Mouse (Mus musculus) adrenal gland (tissue): ENCODE data around the gene Cav3.

Experiments
- intact Hi-C: fragments of 180-260 bp; cut with DNase I; formaldehyde crosslinking; loops from one replicate; pipeline ENCODE4 v1.15.1; 2025

The Cav3 gene

DNA sequence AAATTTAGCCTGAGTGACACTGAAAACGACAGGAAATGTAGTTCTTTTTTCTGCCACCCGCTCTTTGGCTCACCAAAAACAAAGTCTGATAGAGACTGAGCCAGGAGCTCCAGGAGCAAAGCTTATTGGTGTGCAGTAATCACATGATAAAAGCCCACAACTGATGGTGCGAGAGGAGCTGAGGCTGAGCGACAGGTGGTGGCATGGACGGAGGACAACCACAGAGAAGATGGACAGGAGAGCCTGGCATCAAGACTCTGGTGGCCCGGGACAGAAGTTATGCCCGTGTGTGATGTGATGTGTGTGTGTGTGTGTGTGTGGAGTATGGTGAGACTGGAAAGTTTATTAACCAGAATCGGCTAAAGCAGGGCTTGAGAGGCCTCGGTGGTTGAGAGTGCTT is 34.1 kb downstream of the Cav3 start:
- intact Hi-C loops = loop anchor here (5.0 kb wide), 1 partner anchor 204 kb away; the partner anchor contains the start of gene Rad18

DNA sequence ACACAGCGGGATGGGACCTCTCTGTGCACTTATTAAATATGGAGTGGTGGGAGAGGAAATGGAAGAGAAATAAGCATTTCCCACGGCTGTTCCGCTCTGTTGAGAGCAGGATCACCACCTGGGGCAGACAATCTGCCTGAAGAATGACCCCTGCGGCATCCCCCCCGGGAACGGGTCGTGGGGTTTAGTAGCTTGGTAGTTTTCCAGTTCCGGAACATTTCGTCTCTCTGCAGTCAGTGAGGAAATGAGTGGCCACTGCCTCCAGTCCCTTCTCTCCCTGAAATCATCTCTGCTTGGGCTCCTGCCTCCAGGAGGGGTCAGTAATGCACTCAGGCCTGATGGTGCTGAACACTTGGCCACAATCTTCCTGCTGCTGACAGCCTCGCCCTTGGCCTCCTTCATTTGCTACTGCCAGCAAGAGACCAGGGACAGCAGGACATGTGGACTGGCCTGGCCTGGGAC is 35.3 kb downstream of the Cav3 start:
- intact Hi-C loops = loop anchor here (5.0 kb wide), 1 partner anchor 203 kb away; the partner anchor contains the start of gene Rad18

GRCm38 (mm10) chr6:112495219-112495618 is 35.9 kb downstream of the Cav3 start:
- intact Hi-C loops = no loop called here

DNA sequence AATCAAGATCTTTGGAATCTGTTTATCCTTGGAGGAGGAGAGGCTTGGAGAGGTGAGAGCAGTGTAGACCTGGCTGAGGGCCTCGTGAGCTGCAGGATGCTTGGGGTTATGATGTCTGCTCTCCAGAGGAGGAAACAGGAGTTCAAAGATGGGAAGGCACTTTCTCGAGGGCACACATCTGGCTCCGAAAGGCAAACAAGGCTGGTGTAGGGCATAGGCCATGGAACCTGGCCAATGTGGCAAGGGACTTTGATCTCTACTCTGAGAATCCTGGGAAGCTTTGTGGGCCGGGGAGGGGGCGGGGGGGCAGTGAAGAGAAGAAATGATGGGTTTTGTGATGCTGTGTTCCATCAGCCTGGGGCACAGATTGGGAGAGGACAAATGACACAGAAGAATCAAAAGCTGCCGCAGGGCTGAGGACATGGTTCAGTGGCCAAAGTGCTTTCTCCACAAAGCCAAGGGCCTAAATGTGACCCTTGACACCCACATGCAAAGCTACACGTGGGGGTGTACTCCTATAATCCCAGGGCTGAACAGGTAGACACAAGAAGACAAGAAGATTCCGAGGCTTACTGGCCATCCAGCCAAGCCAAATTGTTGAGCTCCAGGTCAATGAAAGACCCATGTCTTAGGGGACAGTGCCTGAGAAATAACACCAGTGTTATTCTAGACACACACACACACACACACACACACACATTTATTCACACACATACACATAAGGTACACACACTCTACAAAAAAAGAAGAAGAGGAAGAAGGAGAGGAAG is 37.2 kb downstream of the Cav3 start:
- intact Hi-C loops = no loop called here

DNA sequence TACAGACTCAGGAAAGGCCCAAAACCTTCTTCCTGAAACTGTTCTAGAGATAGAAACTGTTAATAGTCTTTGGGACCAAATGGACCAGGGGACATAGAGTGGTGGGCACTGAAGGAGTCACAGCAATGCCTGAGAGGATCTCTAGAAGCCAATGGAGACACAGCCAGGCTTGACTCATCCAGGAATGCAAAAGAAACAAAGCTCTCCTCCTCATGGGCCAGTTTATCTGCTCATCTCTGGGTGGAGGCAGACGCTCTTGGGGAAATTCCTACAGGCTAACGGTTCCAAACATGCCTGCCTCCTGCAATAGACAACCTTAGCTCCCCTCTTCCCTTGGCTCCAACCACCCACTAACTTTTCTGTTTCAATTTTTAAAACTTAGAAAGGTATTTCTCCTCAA is 38.2 kb downstream of the Cav3 start:
- intact Hi-C loops = no loop called here

DNA sequence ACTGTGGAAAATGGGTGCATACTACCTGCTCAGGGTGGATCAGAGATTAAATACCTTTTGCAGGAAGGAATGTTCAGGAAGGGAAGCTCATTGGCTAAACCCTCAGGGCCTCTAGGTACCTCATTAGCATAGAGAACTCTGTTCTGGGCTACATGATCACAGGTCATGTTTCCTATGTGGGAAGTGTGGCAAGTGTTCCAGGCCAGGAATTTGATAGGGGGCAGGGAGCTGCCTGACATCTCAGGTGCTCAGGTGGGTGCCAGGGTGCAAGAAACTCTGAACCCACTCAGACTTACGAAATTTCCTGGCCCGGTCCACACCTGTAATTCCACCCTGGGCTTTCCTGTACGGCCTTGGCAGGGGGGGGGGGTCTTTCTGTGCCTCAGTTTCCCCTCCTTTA is 39.4 kb downstream of the Cav3 start:
- intact Hi-C loops = no loop called here

DNA sequence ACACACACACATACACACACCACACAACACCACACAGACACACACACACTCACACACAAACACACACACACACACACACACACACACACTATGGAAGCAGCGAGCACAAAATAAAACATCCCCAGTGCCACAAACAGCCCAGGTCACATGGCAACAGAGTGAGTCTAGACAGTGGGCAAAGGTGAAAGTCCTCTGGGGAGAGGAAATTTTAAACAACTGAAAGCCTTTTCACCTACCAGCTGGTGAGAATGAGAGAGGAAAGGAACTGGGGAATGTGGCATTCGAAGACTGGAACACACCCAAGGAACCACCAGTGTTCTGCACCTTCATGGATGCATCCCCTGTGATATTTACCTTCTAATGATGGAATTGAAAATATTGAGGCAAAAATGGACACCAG is 40.2 kb downstream of the Cav3 start:
- intact Hi-C loops = no loop called here

GRCm38 (mm10) chr6:112501156-112501555 is 41.9 kb downstream of the Cav3 start:
- intact Hi-C loops = no loop called here

DNA sequence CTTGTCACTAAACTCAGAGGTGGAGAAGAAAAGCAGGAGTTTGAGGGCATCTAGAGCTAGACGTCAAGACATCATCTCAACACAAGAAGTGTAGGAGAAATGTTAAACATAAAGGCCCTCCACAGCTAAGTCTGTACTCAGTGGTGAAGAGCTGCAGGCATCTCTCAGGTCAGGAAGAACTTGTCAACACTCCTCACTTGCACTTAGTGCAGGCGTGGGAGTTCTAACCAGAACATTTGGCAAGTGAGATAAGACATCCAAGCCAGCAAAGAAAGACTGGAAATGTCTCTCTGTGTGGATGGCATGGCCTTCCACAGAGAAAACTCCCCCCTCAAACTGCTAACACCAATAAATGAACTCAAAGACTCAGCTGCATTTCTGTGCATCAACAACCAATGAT is 48.3 kb downstream of the Cav3 start:
- intact Hi-C loops = no loop called here

- intact Hi-C loops = loop anchor here (10.0 kb wide), 1 partner anchor 175 kb away; no protein-coding TSS in a partner anchor
Measured at GRCm38 (mm10) chr6:112509590-112510131, 50.4 kb downstream of the Cav3 start.

- intact Hi-C loops = loop anchor here (10.0 kb wide), 1 partner anchor 174 kb away; no protein-coding TSS in a partner anchor
Measured at GRCm38 (mm10) chr6:112510346-112510745, 51.0 kb downstream of the Cav3 start.

DNA sequence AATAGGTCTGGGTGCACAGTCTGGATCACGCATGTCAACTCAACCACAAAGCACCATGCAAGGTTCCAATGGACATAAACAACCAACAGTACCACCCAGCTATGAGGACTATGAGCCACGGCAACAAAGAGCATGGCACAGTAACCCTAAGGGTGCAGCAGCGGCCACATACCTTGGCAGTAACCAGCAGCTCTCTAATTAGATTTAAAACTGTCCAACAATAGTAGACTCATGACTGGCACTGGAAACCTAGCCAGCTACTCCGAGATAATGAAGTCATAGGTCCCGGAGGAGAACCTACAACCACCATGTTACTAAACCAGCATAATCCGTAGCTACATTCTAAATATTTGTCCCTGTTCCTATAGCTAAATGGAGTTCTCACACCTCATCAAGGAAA is 55.3 kb downstream of the Cav3 start:
- intact Hi-C loops = loop anchor here (10.0 kb wide), 1 partner anchor 170 kb away; no protein-coding TSS in a partner anchor

- intact Hi-C loops = loop anchor here (10.0 kb wide), 1 partner anchor 168 kb away; no protein-coding TSS in a partner anchor
Measured at GRCm38 (mm10) chr6:112516496-112516895, 57.2 kb downstream of the Cav3 start.

- intact Hi-C loops = loop anchor here (10.0 kb wide), 1 partner anchor 167 kb away; no protein-coding TSS in a partner anchor
Measured at GRCm38 (mm10) chr6:112517572-112517971, 58.3 kb downstream of the Cav3 start.

GRCm38 (mm10) chr6:112517991-112518390 is 58.7 kb downstream of the Cav3 start:
- intact Hi-C loops = loop anchor here (10.0 kb wide), 1 partner anchor 167 kb away; no protein-coding TSS in a partner anchor
